Mouse (Mus musculus): ENCODE data around the gene Fetub. TPM values are rescaled to one million over a fixed set of nuclear protein-coding genes. Genes with fewer than 3 reads are reported as not detected.

Fetub gene
- polyA plus RNA-seq, 1 experiment from 2014 or later, result 0.84 TPM

DNA sequence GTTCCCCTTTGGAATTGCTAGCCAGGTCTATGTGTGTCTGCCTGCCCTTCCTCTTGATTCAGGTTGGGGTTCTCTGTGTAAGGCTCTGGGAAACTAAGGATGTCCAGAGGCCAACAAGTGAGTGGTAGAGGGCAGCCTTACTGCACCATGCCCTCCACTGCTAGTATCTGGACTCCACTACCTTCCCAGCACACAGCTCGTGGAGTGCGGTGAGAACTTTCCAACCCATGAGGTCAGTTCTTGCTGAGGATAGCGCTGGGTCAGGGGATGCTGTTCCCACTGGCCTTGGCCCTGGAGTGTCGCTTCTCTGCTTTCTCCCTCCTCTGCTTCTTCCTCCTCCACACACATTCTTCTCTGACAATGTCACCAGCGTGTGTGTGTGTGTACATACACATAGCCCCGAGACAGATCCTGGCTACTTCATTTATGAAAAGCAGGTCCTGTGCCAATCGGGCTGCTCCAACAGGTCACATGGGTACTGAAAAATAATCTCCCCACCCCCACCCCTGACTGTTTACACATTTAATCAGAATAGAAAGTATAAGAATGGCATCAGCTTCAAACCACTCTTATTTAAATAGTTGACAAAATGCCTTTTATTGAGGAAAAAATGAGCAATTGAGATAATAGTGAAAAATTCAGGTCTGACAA lies 38.1 kb upstream of the Fetub start:
- Histone ChIP-seq H3K36me3 (ENCODE audit: insufficient read depth, low read length) (no peaks in the 10 kb centered on the region), H3K4me3 (replicated peaks; ENCODE audit: low read depth, low read length) (no peak overlapping the region), H3K27ac (no peak overlapping the region), H3K4me2 (ENCODE audit: low read length) (no peak overlapping the region), H3K4me1 (replicated peaks; ENCODE audit: insufficient read depth, low read length) (no peaks in the 10 kb centered on the region), H3K27me3 (ENCODE audit: insufficient read depth, low read length) (no peaks in the 10 kb centered on the region), H3K9me3 (replicated peaks; ENCODE audit: low read length) (no peaks in the 10 kb centered on the region), H3K9ac (ENCODE audit: low read depth, low read length) (no peak overlapping the region)
- DNase-seq (ENCODE audit: low spot score) (no peak), ATAC-seq (replicated peaks; ENCODE audit: low FRiP score, low read depth) (no peak)
- TF ChIP-seq CTCF (IDR thresholded peaks at IDR 0.05; ENCODE audit: low read depth), result no peak
- WGBS, result 49% methylated on average over 7 of the region's 7 CpGs

GRCm38 (mm10) chr16:22880900-22881299 lies 37.2 kb upstream of the Fetub start:
- H3K27me3 ChIP-seq (ENCODE audit: insufficient read depth, low read length), result no peaks in the 10 kb centered on the region
- no peak for ATAC-seq (replicated peaks; ENCODE audit: low FRiP score, low read depth)
- no peak overlapping the region for H3K27ac ChIP-seq
- H3K9ac ChIP-seq (ENCODE audit: low read depth, low read length), result no peak overlapping the region
- H3K4me3 ChIP-seq (replicated peaks; ENCODE audit: low read depth, low read length), result no peak overlapping the region
- no peak for TF ChIP-seq CTCF (IDR thresholded peaks at IDR 0.05; ENCODE audit: low read depth)
- DNase-seq (ENCODE audit: low spot score), result peak; percentile 27
- H3K9me3 ChIP-seq (replicated peaks; ENCODE audit: low read length), result no peaks in the 10 kb centered on the region
- no peaks in the 10 kb centered on the region for H3K4me1 ChIP-seq (replicated peaks; ENCODE audit: insufficient read depth, low read length)
- 6% methylated on average over 6 of the region's 6 CpGs for WGBS
- H3K4me2 ChIP-seq (ENCODE audit: low read length), result no peak overlapping the region
- no peaks in the 10 kb centered on the region for H3K36me3 ChIP-seq (ENCODE audit: insufficient read depth, low read length)

DNA sequence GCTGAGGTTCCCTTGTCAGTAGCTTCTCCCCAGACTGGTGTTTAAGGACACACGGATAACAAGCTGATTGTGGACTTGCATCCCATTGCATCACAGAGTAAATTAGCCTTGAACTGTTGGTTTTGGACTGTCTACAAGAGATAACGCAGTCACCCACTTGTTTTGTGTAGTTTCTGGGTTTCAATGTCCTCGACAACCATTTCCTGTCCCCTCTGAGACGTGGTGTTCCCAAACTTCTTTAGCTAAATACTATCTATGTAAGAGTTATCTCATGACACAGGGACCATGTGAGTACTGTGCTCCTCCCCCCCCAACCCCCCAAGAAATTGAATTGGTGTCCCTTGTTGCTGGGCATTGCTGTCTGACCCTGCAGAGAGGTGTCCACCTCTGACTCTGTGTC lies 36.6 kb upstream of the Fetub start:
- WGBS, result 61% methylated on average over 4 of the region's 4 CpGs
- ATAC-seq (replicated peaks; ENCODE audit: low FRiP score, low read depth), result no peak
- Histone ChIP-seq H3K4me2 (ENCODE audit: low read length) (no peak overlapping the region), H3K27ac (no peak overlapping the region), H3K27me3 (ENCODE audit: insufficient read depth, low read length) (no peaks in the 10 kb centered on the region), H3K36me3 (ENCODE audit: insufficient read depth, low read length) (no peaks in the 10 kb centered on the region), H3K9ac (ENCODE audit: low read depth, low read length) (no peak overlapping the region), H3K9me3 (replicated peaks; ENCODE audit: low read length) (no peaks in the 10 kb centered on the region), H3K4me3 (replicated peaks; ENCODE audit: low read depth, low read length) (no peak overlapping the region), H3K4me1 (replicated peaks; ENCODE audit: insufficient read depth, low read length) (no peaks in the 10 kb centered on the region)
- TF ChIP-seq CTCF (IDR thresholded peaks at IDR 0.05; ENCODE audit: low read depth), result no peak
- DNase-seq (ENCODE audit: low spot score), result no peak

DNA sequence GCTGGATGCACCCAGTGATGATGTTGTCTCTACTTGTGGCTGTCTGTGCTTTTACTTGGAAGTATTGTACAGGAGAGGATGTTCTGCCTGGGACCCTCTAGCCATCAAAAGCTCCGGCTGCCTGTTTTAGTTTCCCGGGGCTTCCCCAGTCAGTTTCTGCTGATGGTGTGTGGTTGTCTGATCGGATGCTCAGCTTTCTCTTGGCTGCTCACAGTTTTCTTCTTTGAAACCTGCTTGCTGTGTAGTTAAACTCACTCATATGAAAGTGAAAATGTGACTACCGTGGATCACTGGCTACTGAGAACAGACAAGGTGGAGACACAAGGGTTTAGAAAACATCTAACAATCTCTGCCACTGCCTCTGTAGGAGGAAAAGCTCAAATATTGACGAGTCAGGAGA lies 34.7 kb upstream of the Fetub start:
- ATAC-seq (replicated peaks; ENCODE audit: low FRiP score, low read depth), result no peak
- no peak overlapping the region for H3K27ac ChIP-seq
- DNase-seq (ENCODE audit: low spot score), result no peak
- no peaks in the 10 kb centered on the region for H3K36me3 ChIP-seq (ENCODE audit: insufficient read depth, low read length)
- TF ChIP-seq CTCF (IDR thresholded peaks at IDR 0.05; ENCODE audit: low read depth), result no peak
- H3K9ac ChIP-seq (ENCODE audit: low read depth, low read length), result no peak overlapping the region
- 84% methylated on average over 5 of the region's 5 CpGs for WGBS
- H3K4me2 ChIP-seq (ENCODE audit: low read length), result no peak overlapping the region
- H3K27me3 ChIP-seq (ENCODE audit: insufficient read depth, low read length), result no peaks in the 10 kb centered on the region
- no peaks in the 10 kb centered on the region for H3K9me3 ChIP-seq (replicated peaks; ENCODE audit: low read length)
- H3K4me1 ChIP-seq (replicated peaks; ENCODE audit: insufficient read depth, low read length), result no peaks in the 10 kb centered on the region
- H3K4me3 ChIP-seq (replicated peaks; ENCODE audit: low read depth, low read length), result no peak overlapping the region

DNA sequence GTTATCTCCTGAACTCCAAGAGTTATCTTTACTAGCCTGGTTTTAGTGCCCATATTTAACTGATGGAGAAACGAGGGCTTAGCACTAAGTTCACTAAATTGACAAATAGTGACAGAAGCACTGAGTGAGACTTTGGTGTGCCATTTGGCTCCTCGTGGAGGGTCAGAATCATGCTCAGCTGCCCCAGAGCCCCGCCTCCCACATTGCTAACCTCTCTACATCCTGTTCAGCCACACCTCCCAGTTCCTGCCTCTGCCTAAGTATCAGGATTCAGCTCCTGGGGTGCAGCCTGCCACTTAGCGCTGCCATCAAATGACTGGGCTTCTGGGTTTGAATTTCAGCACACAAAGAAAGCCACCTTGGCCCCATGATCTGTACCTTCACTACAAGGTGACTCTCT lies 32.8 kb upstream of the Fetub start:
- 15% methylated on average over 4 of the region's 4 CpGs for WGBS
- Histone ChIP-seq H3K9ac (ENCODE audit: low read depth, low read length) (no peak overlapping the region), H3K27me3 (ENCODE audit: insufficient read depth, low read length) (no peaks in the 10 kb centered on the region), H3K36me3 (ENCODE audit: insufficient read depth, low read length) (no peaks in the 10 kb centered on the region), H3K4me2 (ENCODE audit: low read length) (no peak overlapping the region), H3K9me3 (replicated peaks; ENCODE audit: low read length) (no peaks in the 10 kb centered on the region), H3K4me3 (replicated peaks; ENCODE audit: low read depth, low read length) (no peak overlapping the region), H3K4me1 (replicated peaks; ENCODE audit: insufficient read depth, low read length) (no peaks in the 10 kb centered on the region), H3K27ac (no peak overlapping the region)
- no peak for ATAC-seq (replicated peaks; ENCODE audit: low FRiP score, low read depth)
- TF ChIP-seq CTCF (IDR thresholded peaks at IDR 0.05; ENCODE audit: low read depth), result no peak
- no peak for DNase-seq (ENCODE audit: low spot score)

DNA sequence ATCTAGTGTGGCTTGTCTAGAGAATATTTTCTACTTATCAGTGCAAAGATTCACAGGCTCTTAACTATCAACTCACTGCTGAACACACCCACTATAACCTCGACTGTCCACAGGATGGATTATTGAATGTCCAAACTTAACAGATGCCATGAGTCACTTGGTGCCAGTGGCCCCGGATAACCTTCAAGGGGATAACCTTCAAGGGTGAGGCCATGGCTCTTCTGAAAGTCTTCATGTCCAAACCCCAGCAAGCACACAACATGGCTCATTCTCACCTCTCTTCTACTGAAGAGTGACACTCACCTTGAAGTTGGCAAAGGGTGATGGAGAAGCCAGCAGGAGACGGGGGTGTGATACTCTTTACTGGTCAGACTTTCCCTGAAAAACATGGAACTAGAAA lies 31.4 kb upstream of the Fetub start:
- ATAC-seq (replicated peaks; ENCODE audit: low FRiP score, low read depth), result no peak

GRCm38 (mm10) chr16:22888835-22889234 lies 29.3 kb upstream of the Fetub start:
- no peaks in the 10 kb centered on the region for H3K9me3 ChIP-seq (replicated peaks; ENCODE audit: low read length)
- H3K27ac ChIP-seq, result no peak overlapping the region
- WGBS, result 76% methylated on average over 4 of the region's 4 CpGs
- no peak for TF ChIP-seq CTCF (IDR thresholded peaks at IDR 0.05; ENCODE audit: low read depth)
- no peak overlapping the region for H3K9ac ChIP-seq (ENCODE audit: low read depth, low read length)
- no peak for DNase-seq (ENCODE audit: low spot score)
- ATAC-seq (replicated peaks; ENCODE audit: low FRiP score, low read depth), result no peak
- no peaks in the 10 kb centered on the region for H3K36me3 ChIP-seq (ENCODE audit: insufficient read depth, low read length)
- no peak overlapping the region for H3K4me3 ChIP-seq (replicated peaks; ENCODE audit: low read depth, low read length)
- no peak overlapping the region for H3K4me2 ChIP-seq (ENCODE audit: low read length)
- H3K27me3 ChIP-seq (ENCODE audit: insufficient read depth, low read length), result no peaks in the 10 kb centered on the region
- H3K4me1 ChIP-seq (replicated peaks; ENCODE audit: insufficient read depth, low read length), result no peaks in the 10 kb centered on the region

More for the DNA sequence above, 31.4 kb upstream of the Fetub start:
- no peak for DNase-seq (ENCODE audit: low spot score)
- Histone ChIP-seq H3K27me3 (ENCODE audit: insufficient read depth, low read length) (no peaks in the 10 kb centered on the region), H3K9ac (ENCODE audit: low read depth, low read length) (no peak overlapping the region), H3K4me2 (ENCODE audit: low read length) (no peak overlapping the region), H3K4me1 (replicated peaks; ENCODE audit: insufficient read depth, low read length) (no peaks in the 10 kb centered on the region), H3K27ac (no peak overlapping the region), H3K9me3 (replicated peaks; ENCODE audit: low read length) (no peaks in the 10 kb centered on the region), H3K36me3 (ENCODE audit: insufficient read depth, low read length) (no peaks in the 10 kb centered on the region), H3K4me3 (replicated peaks; ENCODE audit: low read depth, low read length) (no peak overlapping the region)
- WGBS, result 79% methylated on average over 3 of the region's 3 CpGs
- TF ChIP-seq CTCF (IDR thresholded peaks at IDR 0.05; ENCODE audit: low read depth), result no peak

Data from kidney, postnatal 0 days (tissue).